Mouse (Mus musculus): ENCODE measurements at regions not wholly inside any gene's neighbourhood (a gene's known extent, or its start where the extent isn't known, plus 50 kb on each side); places are given as distances from the start of the nearest gene placed in this dataset.

GRCm38 (mm10) chr11:17629541-17630171, 324.0 kb downstream of the Etaa1 start:
- DNase-seq (ENCODE audit: low spot score), result no peak

DNA sequence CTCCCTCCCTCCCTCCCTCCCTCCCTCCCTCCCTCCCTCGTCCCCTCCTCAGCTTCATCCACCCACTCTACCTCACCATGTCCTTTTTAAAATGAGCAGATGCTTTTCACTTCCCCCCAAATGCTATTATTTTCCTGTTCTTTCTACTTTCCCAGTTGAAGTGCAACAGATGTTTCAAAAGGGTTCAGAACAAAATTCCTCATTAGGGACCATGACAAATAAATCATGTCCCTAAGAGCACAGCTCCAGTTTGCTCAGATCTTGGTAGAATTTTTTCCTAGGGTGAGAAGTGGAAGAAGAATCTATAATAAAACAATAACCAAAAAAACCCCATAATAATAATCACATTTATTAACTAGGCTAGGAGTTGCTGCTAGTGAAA, 323.5 kb downstream of the Etaa1 start:
- DNase-seq (ENCODE audit: low spot score), result no peak

DNA sequence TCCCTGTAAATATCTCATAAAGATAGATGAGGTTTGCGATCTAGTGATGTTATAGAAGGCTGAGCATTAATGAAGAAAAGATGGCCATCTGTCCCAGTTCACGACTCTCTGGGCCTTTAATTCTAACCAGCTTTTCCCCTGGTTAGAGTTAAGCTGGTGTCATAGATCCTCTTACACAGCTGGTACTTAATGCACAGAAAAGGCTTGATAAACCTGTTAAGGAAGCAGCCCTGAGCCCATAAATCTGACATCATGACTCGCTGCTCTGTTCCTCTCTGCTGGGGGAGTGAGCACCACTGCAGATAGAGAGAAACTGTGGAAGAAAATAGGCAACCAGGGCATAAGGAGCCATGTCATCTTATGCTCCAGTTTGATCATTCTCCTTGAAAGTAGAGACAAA, 316.5 kb downstream of the Etaa1 start:
- DNase-seq (ENCODE audit: low spot score), result no peak

DNA sequence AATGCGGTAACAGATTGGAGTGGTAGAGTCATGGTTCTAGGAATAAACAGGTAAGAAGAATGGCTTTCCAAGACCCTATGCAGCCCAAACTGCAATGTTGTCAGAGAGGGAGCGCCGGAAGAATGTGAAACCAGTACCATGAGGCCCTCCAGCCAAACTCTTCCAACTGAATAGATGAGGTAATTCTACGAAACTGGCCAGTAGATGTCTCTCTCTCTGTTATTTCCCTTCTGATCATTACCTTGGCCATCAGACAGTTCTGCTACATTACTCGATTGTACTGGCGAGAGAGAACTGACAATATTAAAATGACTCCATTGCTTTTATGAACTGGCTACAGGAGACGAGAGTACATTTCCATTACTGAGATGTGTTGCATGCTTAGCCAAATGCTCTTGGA, 313.8 kb downstream of the Etaa1 start:
- DNase-seq (ENCODE audit: low spot score), result no peak

GRCm38 (mm10) chr11:17647441-17647840, 306.2 kb downstream of the Etaa1 start:
- no peak for DNase-seq (ENCODE audit: low spot score)

- DNase-seq (ENCODE audit: low spot score), result no peak
These were observed 302.1 kb downstream of the Etaa1 start for GRCm38 (mm10) chr11:17651389-17652156.

- DNase-seq (ENCODE audit: low spot score), result no peak
These were observed 297.8 kb downstream of the Etaa1 start for GRCm38 (mm10) chr11:17655840-17656239.

DNA sequence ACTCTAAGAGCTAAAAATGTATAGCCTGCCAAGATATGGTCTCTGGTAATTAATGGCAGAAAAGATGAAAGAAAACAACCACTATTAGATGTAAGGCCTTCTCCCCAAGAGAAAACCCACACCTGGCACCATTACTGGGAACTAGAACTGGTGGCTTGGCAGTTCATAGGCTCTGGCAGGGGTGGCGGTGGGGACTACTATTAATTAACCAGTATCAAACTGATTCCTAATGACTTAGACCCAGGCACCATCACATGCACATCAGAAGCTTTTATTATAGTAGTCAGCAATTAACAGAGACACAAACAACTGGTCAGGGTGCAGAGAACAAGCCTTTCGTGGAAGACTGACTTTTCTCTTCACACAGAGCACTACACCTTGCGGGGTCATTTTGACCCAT, 296.0 kb downstream of the Etaa1 start:
- DNase-seq (ENCODE audit: low spot score), result no peak

DNA sequence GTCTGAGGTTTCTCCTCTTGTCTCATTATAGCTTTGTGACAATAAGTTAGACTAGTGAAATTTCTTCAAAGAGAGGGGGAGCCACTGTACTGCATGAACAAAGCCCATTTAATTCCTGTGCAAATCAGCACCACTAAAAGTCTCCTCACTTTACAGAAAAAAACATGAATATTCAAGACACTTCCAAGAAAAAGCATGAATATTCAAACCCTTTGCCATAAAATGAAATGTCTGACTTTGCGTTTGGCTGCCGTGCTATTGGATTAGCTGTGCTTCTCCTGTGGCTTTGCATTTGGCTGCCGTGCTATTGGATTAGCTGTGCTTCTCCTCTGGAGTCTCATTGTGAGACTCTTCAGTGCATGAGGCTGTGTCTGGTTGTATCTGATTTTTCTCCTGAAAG, 295.4 kb downstream of the Etaa1 start:
- no peak for DNase-seq (ENCODE audit: low spot score)

- no peak for DNase-seq (ENCODE audit: low spot score)
These were observed 295.0 kb downstream of the Etaa1 start for GRCm38 (mm10) chr11:17658717-17659116.

- DNase-seq (ENCODE audit: low spot score), result peak; percentile 29
These were observed 289.8 kb downstream of the Etaa1 start for GRCm38 (mm10) chr11:17663893-17664292.

DNA sequence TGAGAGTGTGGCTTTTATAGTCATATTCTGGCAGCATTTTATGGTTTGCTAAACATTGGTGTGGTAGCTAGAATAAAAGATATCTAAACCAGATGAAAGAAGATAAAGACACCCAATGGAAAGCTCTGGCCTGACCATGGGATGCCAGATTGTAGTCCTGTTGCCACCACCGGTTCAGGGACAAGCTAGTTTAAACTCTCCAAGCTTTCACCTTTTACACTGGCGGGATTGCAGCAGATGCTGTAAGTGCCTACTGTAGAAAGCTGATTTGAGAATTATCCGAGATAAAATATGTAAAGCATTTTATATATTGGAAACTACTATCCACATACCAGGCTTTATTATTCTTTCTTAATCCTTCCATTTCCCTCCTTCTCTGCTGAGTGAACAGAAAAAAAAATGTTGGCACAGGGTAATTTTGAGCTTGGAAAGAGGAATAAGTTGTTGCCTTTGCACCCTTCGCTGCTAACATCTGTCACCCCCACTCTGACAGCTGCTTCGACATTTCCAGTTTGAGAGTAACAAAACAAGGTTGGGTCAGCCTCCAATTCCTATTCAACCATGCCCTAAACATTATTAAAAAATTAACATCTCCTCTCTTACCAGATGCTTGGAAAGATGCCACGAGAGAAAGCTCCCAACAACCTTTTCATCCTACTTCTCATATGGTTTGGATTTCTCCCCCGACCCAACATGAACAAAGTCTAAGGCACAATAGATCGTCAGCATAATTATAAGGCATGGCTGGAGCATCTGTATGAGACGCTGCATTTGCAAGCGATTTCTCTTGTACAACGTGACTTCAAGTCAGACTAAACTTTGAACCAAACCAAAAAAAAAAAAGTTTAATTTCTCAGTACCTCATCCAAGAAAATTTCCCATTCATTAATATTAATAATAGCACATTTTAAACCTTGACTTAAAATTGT, 287.8 kb downstream of the Etaa1 start:
- DNase-seq (ENCODE audit: low spot score), result no peak

- DNase-seq (ENCODE audit: low spot score), result no peak
These were observed 272.7 kb downstream of the Etaa1 start for GRCm38 (mm10) chr11:17680998-17681397.

DNA sequence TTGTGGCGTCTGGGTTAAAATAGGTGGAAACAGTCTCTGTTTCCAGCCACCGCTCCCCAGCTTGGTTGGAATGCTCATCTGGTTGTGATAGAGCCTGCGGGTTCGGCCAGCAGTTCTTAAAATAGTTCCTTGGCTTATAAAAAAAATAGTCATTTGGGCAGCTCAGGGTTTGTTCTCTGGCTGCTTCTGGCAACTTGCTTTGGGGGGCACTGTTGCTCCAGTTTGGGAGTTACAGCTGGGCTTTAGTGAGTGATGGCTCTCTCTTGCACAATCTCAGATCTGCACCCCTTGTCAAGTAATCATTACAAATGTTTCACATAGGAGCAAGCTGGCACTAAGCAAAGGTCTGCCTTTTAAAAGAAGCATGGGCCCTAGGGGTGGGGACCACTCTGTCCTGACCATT, 268.0 kb downstream of the Etaa1 start:
- no peak for DNase-seq (ENCODE audit: low spot score)

DNA sequence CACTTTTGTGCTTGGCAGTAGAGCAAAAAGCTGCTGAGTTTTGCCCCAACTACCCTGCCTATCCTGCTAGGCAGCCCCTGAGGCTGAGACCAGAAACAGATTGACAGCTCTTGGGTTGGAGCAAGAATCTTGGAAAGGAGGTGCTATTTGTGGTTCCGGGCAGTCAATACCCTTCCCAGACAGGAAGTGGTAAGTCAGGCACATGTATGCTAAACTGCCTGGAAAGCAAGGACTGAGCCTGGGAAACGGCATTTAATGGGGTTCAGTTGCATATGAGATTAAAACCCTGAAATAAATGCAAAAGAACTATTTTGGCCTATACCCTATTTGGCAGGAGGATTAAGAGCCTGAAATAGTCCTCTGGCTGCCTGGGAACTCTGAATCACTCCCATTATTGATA, 266.9 kb downstream of the Etaa1 start:
- DNase-seq (ENCODE audit: low spot score), result no peak

GRCm38 (mm10) chr11:17694145-17694544, 259.5 kb downstream of the Etaa1 start:
- no peak for DNase-seq (ENCODE audit: low spot score)

DNA sequence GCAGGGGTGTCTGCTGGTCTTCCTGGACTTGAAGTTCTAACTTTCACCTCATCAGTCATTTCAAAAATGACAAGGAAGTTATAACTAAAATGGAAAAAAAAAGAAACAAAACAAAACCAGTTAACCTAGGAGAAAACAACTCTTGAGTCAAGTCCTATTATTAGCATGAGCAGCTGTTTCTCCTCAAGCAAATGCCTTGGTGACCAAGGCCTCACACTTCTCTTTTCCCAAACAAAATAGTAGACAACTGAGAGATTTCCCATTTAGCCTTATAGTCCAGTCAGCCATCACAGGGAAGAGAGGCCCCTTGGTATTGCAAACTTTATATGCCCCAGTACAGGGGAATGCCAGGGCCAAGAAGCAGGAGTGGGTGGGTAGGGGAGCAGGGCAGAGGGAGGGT, 244.9 kb downstream of the Etaa1 start:
- DNase-seq (ENCODE audit: low spot score), result no peak

DNA sequence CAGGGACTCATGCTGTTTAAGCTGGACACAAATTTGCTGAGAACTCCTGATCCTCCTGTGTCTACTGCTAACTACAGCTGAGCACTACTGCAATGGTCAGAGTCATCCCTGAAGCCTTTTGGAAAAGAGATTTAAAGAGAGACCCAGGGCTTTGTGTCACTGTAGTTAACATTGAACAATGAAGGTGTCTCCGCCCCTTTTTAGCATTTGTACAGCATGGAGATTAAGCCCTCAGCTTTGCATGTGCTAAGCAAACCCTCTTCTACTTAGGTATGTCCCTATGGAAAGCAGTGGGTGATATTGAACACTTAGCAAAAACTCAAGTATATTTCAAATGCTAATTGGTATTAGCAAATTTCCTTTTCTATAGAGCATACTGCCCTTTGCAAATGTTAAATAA, 231.6 kb downstream of the Etaa1 start:
- DNase-seq (ENCODE audit: low spot score), result no peak

DNA sequence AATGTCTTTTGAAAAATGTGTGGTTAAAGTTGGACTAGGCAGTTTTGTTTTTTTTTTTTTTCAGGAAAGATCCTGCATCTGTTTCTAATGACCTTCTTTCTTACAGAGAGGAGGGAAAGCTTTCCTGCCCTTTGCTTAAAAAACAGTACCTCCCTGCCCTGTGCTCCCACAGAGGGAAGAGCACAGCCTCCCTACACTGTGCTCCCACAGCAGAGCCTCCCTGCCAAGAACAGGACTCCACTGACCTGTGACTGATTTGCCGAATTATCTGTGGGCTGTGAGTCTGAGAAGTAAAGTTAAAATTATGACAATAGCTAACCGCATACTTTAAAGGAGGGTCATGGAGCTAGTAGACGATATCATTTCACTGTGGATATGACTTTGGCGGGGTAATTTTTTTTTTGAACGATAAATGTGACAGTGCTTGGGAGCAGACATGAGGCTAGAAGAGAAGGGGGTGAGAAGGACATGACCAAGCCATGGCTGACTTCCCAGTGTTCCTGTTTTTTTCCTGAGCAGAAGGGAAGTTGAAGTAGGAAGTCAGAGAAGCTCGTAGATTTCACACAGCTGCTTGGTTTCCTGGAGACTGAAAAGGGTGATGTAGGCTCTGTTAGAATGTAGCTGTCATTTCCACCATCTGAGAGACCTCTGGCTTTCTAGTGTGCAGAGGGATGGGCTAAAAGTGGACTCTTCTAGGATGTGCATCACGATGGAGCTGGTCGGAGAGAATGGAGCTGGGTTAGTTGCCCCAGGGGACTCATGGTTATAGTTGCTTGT, 226.2 kb downstream of the Etaa1 start:
- DNase-seq (ENCODE audit: low spot score), result no peak

- no peak for DNase-seq (ENCODE audit: low spot score)
These were observed 220.6 kb downstream of the Etaa1 start for GRCm38 (mm10) chr11:17733075-17733474.

DNA sequence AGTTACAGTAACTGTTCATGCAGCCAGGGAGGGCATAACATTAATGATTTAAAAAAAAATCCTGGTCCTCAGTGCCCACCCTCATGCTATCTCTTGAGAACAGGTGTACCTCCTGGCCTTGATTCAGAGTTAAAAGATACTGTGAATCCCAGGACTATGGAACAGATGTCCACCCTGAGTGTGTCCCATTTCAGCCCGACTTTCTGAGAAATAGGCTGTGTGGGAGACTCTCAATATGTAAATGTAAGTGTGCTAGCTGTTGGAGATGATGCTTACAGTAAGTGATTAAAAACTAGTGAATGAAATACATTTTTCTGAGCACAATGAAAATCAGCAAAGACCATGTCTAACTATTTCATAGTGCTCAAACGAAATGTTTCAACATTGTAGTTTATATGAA, 219.2 kb downstream of the Etaa1 start:
- DNase-seq (ENCODE audit: low spot score), result no peak

GRCm38 (mm10) chr11:17738879-17739278, 214.8 kb downstream of the Etaa1 start:
- no peak for DNase-seq (ENCODE audit: low spot score)

Data from ovary, postnatal 10 days (tissue).